Mouse (Mus musculus): Measurements from ENCODE around the gene Asxl1. TPM values are rescaled to one million over a fixed set of nuclear protein-coding genes. Genes with fewer than 3 reads are reported as not detected.
A peak's percentile ranks its signal among the peaks of the same experiment; 100 is the strongest.

The Asxl1 gene
- polyA plus RNA-seq, 1 experiment: 33.9 TPM

DNA sequence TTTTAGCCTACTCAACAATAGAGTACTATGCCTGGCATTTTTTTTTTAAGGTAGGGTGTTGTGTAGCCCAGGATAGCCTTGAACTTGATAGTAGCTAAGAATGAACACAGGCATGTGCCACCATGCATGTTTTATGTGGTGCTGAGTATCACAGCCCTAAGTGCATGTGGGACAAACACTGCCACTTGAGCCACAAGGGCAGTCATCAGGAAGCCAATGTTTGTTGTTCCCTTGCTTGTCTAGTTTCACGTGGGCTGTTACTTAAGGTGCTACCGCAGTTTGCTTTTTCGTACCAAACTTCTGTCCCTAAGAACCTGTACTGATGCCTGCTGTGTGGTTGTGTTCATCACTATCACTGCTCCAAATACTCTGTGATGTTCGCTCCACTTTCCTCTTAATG lies 27.2 kb upstream of the Asxl1 start:
- TF ChIP-seq POLR2A (IDR thresholded peaks at IDR 0.05; ENCODE audit: low read depth, low read length) (no peak), CTCF (IDR thresholded peaks at IDR 0.05; ENCODE audit: borderline replicate concordance, insufficient read depth, low read length) (no peak)
- Histone ChIP-seq H3K4me3 (ENCODE audit: insufficient read depth, low read length) (no peak overlapping the region), H3K27ac (ENCODE audit: insufficient read depth, low read length) (no peak overlapping the region), H3K4me1 (ENCODE audit: control insufficient read depth, insufficient read depth, low read length) (no peaks in the 10 kb centered on the region)

DNA sequence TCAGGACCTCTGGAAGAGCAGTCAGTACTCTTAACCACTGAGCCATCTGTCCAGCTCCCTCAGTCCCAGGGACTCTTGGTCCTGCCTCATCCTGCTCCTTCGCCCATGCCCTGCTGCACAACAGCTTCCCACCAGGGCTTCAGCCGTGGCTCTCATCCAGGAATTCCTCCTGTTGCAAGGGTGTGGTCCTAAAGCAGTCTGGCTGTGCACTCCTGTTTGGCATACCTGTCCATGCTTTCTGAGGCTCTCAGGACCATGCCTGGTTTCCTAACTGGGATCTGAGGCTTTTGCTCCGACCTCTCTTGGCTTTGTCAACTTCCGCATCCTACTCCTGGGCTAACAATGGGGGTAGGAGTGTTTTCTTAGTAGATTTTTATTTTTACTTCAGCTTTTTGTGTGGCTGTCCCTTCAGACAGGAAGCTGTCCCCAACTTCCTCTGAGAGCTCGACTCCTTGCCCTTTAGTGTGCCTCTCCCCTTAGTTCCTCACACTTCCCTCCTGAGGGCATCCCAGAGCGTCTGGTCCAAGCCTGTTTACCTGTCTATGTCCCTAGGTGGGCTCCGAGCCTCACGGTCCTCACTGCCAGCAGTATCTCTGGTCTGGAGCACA lies 26.5 kb upstream of the Asxl1 start:
- Histone ChIP-seq H3K4me1 (ENCODE audit: control insufficient read depth, insufficient read depth, low read length) (no peaks in the 10 kb centered on the region), H3K4me3 (ENCODE audit: insufficient read depth, low read length) (no peak overlapping the region), H3K27ac (ENCODE audit: insufficient read depth, low read length) (no peak overlapping the region)
- TF ChIP-seq CTCF (IDR thresholded peaks at IDR 0.05; ENCODE audit: borderline replicate concordance, insufficient read depth, low read length): no peak
- TF ChIP-seq POLR2A (IDR thresholded peaks at IDR 0.05; ENCODE audit: low read depth, low read length): no peak

DNA sequence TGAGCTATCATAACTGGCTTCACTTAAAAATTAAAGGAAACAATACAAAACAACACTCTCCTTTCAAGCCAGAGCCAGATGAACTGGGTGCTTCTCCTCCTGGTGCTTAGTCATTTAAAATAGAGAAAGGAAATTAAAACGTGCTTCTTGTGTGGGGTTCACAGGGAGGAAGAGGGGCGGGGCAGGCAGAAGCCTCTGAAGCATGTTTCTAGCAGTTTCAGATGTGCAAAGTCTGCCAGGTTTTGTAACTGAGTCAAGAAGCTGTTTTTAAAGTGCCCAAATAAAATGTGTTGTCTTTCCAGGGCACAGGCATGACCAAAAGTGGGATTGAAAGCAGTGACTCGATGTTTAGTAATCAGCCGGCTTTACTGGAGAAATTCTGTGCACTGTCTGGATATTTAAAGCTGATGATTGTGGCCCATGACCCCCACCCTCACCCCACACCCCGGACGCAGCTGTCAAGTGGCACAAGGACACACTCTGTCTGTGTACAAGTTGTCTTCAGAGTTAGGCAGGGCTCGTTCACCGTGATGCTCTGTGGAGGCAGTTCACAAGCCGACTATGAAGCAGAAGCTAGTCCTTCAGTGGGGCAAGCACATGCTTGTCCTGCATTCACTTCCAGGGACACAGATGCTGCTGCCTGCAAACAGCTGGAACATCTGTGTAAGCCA lies 19.8 kb upstream of the Asxl1 start:
- Histone ChIP-seq H3K27ac (ENCODE audit: insufficient read depth, low read length) (peak overlapping the region; percentile 12; the same call in 1 of the 2 replicates), H3K4me3 (ENCODE audit: insufficient read depth, low read length) (no peak overlapping the region), H3K4me1 (ENCODE audit: control insufficient read depth, insufficient read depth, low read length) (peaks cover 2% of the 10 kb centered on the region; the same call in 1 of the 2 replicates)
- TF ChIP-seq POLR2A (IDR thresholded peaks at IDR 0.05; ENCODE audit: low read depth, low read length) (no peak), CTCF (IDR thresholded peaks at IDR 0.05; ENCODE audit: borderline replicate concordance, insufficient read depth, low read length) (no peak)

DNA sequence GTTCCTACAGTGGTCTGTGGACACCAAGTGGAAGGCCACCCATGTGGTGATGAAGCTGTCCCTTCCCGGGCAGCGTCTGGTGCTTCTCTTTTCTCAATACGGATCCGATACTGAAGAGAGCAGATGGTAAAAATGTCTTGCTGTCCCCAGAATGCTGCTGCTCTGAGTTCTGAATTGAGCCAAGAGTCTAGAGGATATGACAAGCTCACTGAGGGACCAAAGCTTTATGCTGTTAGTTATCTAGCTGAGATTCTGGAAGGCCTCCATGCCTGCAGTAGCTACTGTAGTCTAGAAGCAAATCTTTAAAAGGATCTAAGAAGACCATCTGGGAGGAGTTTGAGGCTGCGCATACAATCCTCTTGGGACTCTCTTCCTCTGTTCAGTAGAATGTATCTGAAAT lies 13.4 kb upstream of the Asxl1 start:
- Histone ChIP-seq H3K4me3 (ENCODE audit: insufficient read depth, low read length) (no peak overlapping the region), H3K27ac (ENCODE audit: insufficient read depth, low read length) (no peak overlapping the region), H3K4me1 (ENCODE audit: control insufficient read depth, insufficient read depth, low read length) (no peaks in the 10 kb centered on the region)
- no peak for TF ChIP-seq CTCF (IDR thresholded peaks at IDR 0.05; ENCODE audit: borderline replicate concordance, insufficient read depth, low read length)
- TF ChIP-seq POLR2A (IDR thresholded peaks at IDR 0.05; ENCODE audit: low read depth, low read length): no peak

DNA sequence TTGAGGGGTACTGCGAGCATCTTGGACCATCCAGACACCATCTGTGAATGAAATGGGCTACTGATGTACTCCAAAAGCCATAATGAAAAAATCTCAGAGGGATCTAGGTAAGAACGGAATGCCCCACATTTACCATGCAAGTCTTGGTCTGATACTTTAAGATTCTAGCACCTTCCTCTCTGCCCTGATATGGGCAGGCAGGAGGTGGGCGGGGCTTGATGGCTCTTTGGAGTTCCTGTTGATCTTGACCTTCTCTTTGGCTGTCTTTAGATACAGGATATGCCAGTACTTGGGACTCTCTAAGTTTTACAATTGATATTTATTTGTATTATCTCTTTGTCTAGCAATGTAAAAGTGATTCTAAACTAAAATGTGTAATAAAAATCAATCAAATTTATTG lies 12.6 kb upstream of the Asxl1 start:
- peaks cover 6% of the 10 kb centered on the region for H3K4me1 ChIP-seq (ENCODE audit: control insufficient read depth, insufficient read depth, low read length)
- no peak overlapping the region for H3K4me3 ChIP-seq (ENCODE audit: insufficient read depth, low read length)
- no peak for TF ChIP-seq POLR2A (IDR thresholded peaks at IDR 0.05; ENCODE audit: low read depth, low read length)
- TF ChIP-seq CTCF (IDR thresholded peaks at IDR 0.05; ENCODE audit: borderline replicate concordance, insufficient read depth, low read length): no peak
- no peak overlapping the region for H3K27ac ChIP-seq (ENCODE audit: insufficient read depth, low read length)

DNA sequence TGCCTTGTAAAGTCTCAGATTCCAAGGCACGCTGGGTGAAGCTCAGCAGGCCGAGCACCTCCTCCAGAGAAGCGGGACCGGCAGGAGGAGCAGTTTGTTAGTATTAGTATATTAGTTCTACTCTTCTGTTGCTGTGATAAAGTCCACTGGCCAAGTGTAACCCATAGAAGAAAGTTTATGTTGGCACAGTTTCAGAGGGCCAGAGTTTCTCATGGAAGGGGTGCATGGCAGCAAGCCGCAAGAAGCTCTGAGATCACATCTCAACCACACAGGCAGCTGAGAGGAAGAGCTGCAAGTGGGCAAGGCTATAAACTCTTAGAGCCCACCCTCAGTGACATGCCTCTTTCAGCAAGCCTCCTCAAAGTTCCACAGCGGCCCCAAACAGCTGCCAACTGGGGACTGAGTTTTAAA lies 11.8 kb upstream of the Asxl1 start:
- Histone ChIP-seq H3K27ac (ENCODE audit: insufficient read depth, low read length) (no peak overlapping the region), H3K4me3 (ENCODE audit: insufficient read depth, low read length) (no peak overlapping the region), H3K4me1 (ENCODE audit: control insufficient read depth, insufficient read depth, low read length) (peaks cover 9% of the 10 kb centered on the region)
- TF ChIP-seq CTCF (IDR thresholded peaks at IDR 0.05; ENCODE audit: borderline replicate concordance, insufficient read depth, low read length): no peak
- no peak for TF ChIP-seq POLR2A (IDR thresholded peaks at IDR 0.05; ENCODE audit: low read depth, low read length)

DNA sequence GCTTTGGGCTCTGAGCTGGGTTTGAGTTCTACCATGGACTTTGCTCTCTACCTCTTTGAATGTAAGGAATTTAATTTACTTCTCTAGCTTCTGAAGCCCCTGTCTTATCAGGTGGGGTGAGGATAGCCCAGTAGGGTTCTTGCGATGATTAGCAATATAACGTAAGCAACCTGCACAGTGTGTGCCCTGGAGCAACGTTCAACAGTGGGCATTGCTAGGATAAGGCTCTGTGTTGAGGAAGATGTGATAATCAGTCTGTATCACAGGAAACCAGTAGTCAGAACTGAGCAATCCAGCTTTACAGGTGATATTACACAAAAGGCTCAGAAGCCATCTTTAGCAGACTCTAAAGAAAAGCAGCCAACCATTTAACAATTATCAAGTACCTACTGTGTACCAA lies 11.3 kb upstream of the Asxl1 start:
- TF ChIP-seq POLR2A (IDR thresholded peaks at IDR 0.05; ENCODE audit: low read depth, low read length): no peak
- TF ChIP-seq CTCF (IDR thresholded peaks at IDR 0.05; ENCODE audit: borderline replicate concordance, insufficient read depth, low read length): no peak
- Histone ChIP-seq H3K4me3 (ENCODE audit: insufficient read depth, low read length) (no peak overlapping the region), H3K27ac (ENCODE audit: insufficient read depth, low read length) (no peak overlapping the region), H3K4me1 (ENCODE audit: control insufficient read depth, insufficient read depth, low read length) (peaks cover 9% of the 10 kb centered on the region)

DNA sequence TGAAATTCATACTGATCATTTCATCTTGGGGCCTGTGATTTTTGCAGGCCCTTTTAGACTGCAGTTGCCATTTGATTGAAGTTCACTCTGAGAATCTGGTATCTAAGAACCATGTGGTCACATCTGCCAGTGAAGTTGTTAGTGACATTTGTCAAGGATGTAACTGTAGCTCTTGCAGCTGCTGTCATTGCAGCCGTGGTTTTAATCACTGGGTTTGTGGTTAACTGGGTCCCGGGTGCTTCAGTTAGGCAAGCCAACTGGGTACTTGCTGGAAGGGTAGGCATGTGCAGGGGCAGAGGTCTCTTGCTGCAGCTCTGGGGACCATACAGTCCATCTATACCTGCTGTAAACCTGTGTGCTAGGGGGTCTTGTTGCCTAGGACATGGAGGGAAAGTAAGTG lies 9.5 kb upstream of the Asxl1 start:
- H3K4me1 ChIP-seq (ENCODE audit: control insufficient read depth, insufficient read depth, low read length): peaks cover 9% of the 10 kb centered on the region
- H3K27ac ChIP-seq (ENCODE audit: insufficient read depth, low read length): no peak overlapping the region
- H3K4me3 ChIP-seq (ENCODE audit: insufficient read depth, low read length): no peak overlapping the region
- no peak for TF ChIP-seq CTCF (IDR thresholded peaks at IDR 0.05; ENCODE audit: borderline replicate concordance, insufficient read depth, low read length)

DNA sequence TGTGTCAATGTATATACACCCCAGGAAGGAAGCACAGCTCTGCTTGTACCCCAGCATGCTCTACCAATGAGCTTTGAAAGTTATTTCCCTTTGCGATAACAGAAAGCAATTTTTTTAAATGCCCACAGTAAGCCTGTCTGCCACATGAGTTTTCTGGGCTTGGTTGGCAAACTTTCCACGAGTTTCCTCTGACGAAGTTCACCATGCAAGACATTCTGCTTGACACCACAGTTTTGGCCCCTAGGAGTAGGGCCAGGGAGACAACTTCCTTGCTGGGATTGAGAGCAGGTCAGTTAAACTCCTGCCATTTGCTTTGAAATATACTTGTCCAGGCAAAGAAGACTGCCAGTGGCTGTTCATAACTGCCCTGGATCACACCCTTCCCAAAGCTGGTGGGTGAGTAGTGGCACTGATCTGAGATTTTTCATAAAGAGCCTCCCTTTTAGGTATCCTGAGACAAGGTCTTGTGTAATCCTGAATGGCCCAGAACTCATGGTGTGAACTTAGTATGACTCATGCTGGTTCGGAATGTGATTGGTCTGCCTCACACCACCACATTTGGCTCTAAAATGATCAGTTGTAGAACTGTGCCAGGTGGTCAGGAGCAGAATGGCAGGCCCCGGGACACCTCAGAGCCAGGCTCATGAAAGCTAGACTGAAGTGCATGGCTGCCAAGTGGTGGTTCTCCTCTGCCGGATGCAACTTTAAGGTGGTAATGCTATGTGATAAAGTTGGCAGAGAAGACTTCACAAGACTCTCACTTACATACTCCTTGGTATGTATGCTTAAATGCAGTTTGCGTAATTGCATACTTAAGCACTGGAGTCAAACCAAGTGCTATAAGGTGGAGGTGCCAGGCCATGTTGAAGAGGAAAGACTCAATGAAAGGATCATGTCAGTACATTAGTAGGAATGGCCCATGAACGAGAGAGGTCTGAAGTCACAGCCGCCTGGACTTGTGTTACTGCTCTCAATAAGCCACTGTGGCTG lies 7.0 kb upstream of the Asxl1 start:
- Histone ChIP-seq H3K27ac (ENCODE audit: insufficient read depth, low read length) (peak overlapping the region; percentile 28), H3K4me1 (ENCODE audit: control insufficient read depth, insufficient read depth, low read length) (peaks cover 9% of the 10 kb centered on the region), H3K4me3 (ENCODE audit: insufficient read depth, low read length) (no peak overlapping the region)
- TF ChIP-seq POLR2A (IDR thresholded peaks at IDR 0.05; ENCODE audit: low read depth, low read length) (no peak), CTCF (IDR thresholded peaks at IDR 0.05; ENCODE audit: borderline replicate concordance, insufficient read depth, low read length) (no peak)

Data from embryonic fibroblast, embryonic 13.5 days (primary cell).